Mouse (Mus musculus) spleen, postnatal 4 days (tissue): ENCODE results near the gene Slc8a1.

Experiments
- DNase-seq, 2 experiments: peaks; one replicate each; pipeline ENCODE4 v3.0.0; 2022; ENCODE audit warnings: low spot score in 2 of 2

Gene Slc8a1

DNA sequence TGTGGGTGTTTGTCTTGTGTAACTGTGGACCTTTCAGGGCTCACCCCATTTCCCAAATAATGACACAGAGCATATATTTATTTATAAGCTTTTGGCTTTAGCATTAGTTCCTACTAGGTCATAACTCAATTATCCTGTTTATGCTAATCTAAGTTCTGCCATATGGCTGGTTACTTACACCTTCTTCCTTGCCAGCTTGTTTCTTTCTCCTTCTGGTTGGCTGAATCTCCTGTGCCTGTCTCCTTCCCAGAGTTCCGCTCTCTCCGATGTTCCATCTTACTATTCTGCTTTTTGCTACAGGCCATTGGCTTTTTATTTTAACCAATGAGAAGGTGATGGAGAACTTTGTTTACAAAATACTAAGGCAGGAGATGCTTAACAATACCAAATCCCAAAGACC, 374.8 kb downstream of the Slc8a1 start:
- DNase-seq: no peak

DNA sequence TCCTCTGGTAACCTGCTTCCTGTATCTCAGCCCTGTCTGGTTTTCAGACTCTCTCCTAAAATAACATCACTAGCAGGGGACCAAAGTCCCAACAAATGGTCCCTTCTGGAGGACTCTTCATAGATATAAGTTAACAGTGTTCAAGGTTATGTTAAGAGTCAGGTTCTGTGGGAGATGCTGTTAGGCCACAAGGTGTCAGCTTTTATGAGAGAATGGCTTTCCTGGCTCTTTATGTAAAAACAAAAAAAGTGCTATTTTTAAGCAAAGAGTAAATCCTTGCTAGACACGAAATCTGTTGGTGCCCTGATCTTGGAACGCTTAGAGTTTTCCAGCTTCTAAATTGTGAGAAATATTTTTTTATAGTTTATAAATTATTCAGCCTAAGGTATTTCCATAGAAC, 377.6 kb downstream of the Slc8a1 start:
- DNase-seq: no peak

DNA sequence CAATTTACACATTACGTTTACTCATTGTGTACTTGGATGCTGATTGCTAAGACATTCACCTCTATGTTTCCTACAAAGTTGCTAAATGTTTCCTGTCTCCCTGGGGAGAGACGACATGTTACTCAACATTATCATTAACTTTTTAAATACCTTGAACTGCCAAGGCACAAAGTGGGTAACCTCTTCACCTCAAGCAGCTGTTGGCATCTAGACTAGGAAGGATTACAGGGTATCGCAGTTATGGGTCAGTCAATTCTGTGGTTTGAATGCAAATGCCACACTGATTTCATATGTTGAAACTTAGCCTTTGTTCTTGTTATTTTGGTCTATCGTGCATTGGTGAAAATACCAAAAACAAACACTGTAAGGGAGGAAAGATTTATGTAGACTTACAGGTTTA, 378.1 kb downstream of the Slc8a1 start:
- DNase-seq: no peak

DNA sequence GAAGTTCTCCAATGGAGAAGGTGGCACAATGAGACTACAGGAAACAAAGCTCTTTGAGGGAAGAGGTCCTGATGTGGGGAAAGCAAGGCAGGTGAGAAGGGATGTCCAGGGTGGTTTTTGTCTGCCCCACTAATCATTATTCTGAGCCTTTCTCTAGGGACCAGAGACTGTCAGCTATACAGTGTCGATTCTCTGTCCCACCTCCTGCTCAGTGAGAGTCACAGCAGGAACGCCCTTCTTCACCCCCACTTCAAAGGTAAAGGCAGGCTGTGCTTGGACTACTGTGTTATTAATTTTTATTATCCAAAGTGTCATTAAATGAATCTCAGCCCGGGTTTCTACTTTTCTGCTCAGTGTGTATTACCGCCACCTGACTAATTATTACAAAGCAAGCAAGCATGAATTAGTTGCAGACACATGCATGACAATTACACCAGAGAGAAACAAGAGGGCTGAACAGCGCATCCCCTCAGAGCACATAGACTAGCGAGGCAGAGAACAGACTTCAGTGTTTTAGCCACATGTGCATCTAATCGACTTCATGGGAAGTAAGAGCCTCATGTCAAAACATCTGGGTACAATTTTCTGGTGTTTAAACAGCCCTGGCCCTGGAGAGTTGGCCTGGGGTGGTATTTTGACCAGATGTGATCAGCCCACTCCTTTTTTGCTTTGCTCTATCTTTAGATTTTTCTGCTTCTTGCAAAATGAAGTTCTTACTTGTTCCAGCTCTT, 402.0 kb downstream of the Slc8a1 start:
- DNase-seq: no peak

DNA sequence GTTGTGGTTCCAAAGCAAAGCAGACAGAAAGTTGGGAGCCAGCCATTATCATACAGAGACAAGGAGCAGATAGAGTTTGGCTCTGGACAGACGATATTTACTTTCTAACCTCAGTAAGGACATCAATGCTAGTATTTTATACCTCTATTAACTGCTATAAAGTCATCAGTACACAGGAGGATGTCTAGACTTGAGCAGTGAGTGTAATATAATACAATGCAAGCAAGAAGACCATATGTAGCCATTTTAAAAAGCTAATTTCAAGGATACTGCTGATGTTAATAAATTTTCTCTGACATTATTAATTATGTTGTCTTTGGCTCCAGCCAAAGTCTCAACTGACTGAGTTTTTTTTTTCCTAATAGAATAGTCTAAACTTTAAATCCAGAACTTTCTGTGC, 402.7 kb downstream of the Slc8a1 start:
- DNase-seq: no peak
